Mouse (Mus musculus): ENCODE measurements around the gene Faap24. TPM values are rescaled to one million over a fixed set of nuclear protein-coding genes. Genes with fewer than 3 reads are reported as not detected.

Faap24 gene
- total RNA-seq, 2 experiments from 2014 or later, result 7.8 to 9.1 TPM

Other genes with a start within 250 kb of the Faap24 start
- gene Slc7a10, start 210.5 kb downstream of the Faap24 start, total RNA-seq (2021), result 10 to 100 TPM; 45.4 to 48.0 TPM
- gene Lrp3, start 181.3 kb downstream of the Faap24 start, total RNA-seq (2021), result 10 to 100 TPM; 83.8 to 84.6 TPM
- gene Gpatch1, start 78.4 kb downstream of the Faap24 start, total RNA-seq (2021), result 10 to 100 TPM; 22.8 to 23.7 TPM
- 1 to 10 TPM; 2.5 to 2.7 TPM for gene Rhpn2, start 62.7 kb downstream of the Faap24 start, total RNA-seq (2021)
- 10 to 100 TPM; 22.2 to 22.5 TPM for gene Cep89, start 199 bp upstream of the Faap24 start, total RNA-seq (2021)
- gene Slc7a9, start 52.0 kb upstream of the Faap24 start, total RNA-seq (2021), result not detected
- gene Tdrd12, start 140.9 kb upstream of the Faap24 start, total RNA-seq (2021), result under 1 TPM; 0.49 to 0.64 TPM
- gene Nudt19, start 159.5 kb upstream of the Faap24 start, total RNA-seq (2021), result 10 to 100 TPM; 66.8 to 67.4 TPM
- 1 to 10 TPM; 1.2 to 1.5 TPM for gene Rgs9bp, start 188.7 kb upstream of the Faap24 start, total RNA-seq (2021)
- 10 to 100 TPM; 46.0 to 48.1 TPM for gene Ankrd27, start 189.4 kb upstream of the Faap24 start, total RNA-seq (2021)